Mouse (Mus musculus) layer of hippocampus, postnatal 14 days (tissue): ENCODE results near the gene Fbxo21. TPM values are rescaled to one million over a fixed set of nuclear protein-coding genes. Genes with fewer than 3 reads are reported as not detected.

Experiments used
- DNase-seq, 2 experiments: peaks; one replicate each; pipeline ENCODE4 v3.0.0; 2021 to 2022; ENCODE audit warnings: low spot score in 2 of 2, mixed read lengths in 1 of 2
- total RNA-seq, 2 experiments: library from RNA; stranded (reverse); gene quantifications; 2 replicates each; pipeline ENCODE4 v1.2.3; 2021

Fbxo21 gene
- total RNA-seq, 2 experiments from 2014 or later, result 123 to 135 TPM

GRCm38 (mm10) chr5:117978159-117978697, 1.7 kb downstream of the Fbxo21 start:
- no peak for DNase-seq

- DNase-seq, result no peak
Observed at GRCm38 (mm10) chr5:117979082-117979481, 2.6 kb downstream of the Fbxo21 start.

GRCm38 (mm10) chr5:117980921-117981320, 4.4 kb downstream of the Fbxo21 start:
- no peak for DNase-seq

GRCm38 (mm10) chr5:117981943-117982342, 5.4 kb downstream of the Fbxo21 start:
- no peak for DNase-seq

- no peak for DNase-seq
Observed at GRCm38 (mm10) chr5:117986327-117986726, 9.8 kb downstream of the Fbxo21 start.

GRCm38 (mm10) chr5:117987891-117988290, 11.4 kb downstream of the Fbxo21 start:
- no peak for DNase-seq

- no peak for DNase-seq
Observed at GRCm38 (mm10) chr5:117988367-117988766, 11.8 kb downstream of the Fbxo21 start.

- no peak for DNase-seq
Observed at GRCm38 (mm10) chr5:117989773-117990172, 13.2 kb downstream of the Fbxo21 start.

- no peak for DNase-seq
Observed at GRCm38 (mm10) chr5:117990957-117991356, 14.4 kb downstream of the Fbxo21 start.

GRCm38 (mm10) chr5:117993550-117993949, 17.0 kb downstream of the Fbxo21 start:
- DNase-seq, result no peak

GRCm38 (mm10) chr5:117995372-117995901, 18.9 kb downstream of the Fbxo21 start:
- no peak for DNase-seq

GRCm38 (mm10) chr5:117995911-117996310, 19.4 kb downstream of the Fbxo21 start:
- no peak for DNase-seq

- no peak for DNase-seq
Observed at GRCm38 (mm10) chr5:117996581-117996980, 20.1 kb downstream of the Fbxo21 start.

GRCm38 (mm10) chr5:117997434-117997970, 21.0 kb downstream of the Fbxo21 start:
- no peak for DNase-seq

GRCm38 (mm10) chr5:117999061-117999460, 22.5 kb downstream of the Fbxo21 start:
- DNase-seq, result no peak

- DNase-seq, result peak in 1 of 2 experiments; percentile 34
Observed at GRCm38 (mm10) chr5:117999584-117999983, 23.1 kb downstream of the Fbxo21 start.

- DNase-seq, result peak; percentile 69 to 71
Observed at GRCm38 (mm10) chr5:118002059-118002458, 25.5 kb downstream of the Fbxo21 start.

- DNase-seq, result peak; percentile 61
Observed at GRCm38 (mm10) chr5:118004619-118005018, 28.1 kb downstream of the Fbxo21 start.

- no peak for DNase-seq
Observed at GRCm38 (mm10) chr5:118005728-118006127, 29.2 kb downstream of the Fbxo21 start.

- no peak for DNase-seq
Observed at GRCm38 (mm10) chr5:118008344-118008743, 31.8 kb downstream of the Fbxo21 start.

- DNase-seq, result no peak
Observed at GRCm38 (mm10) chr5:118010872-118011271, 34.3 kb downstream of the Fbxo21 start.

- DNase-seq, result no peak
Observed at GRCm38 (mm10) chr5:118011796-118012195, 35.3 kb downstream of the Fbxo21 start.

- peak in 1 of 2 experiments; percentile 55 for DNase-seq
Observed at GRCm38 (mm10) chr5:118015028-118015427, 38.5 kb downstream of the Fbxo21 start.
